Comparison of ENCODE assay signal across 23 mouse cellular contexts in genomic region chr7:101458278-101458781, GRCm38 (mm10). TPM values are rescaled to one million over a fixed set of nuclear protein-coding genes. Genes with fewer than 3 reads are reported as not detected.
DNase-seq lines count a peak whose midpoint lies in the region; ATAC-seq and TF ChIP-seq lines count a peak whose summit lies in the region.
"Had no signal": no experiment of that assay in that cellular context is flagged by ENCODE, and none has a peak within 500 bp of the region (broad histone marks: within the 10 kb centered on the region; RNA-seq: fewer than 3 reads in every experiment).

No protein-coding gene starts in this region.

- H3K9me3 ChIP-seq in heart, embryonic 16.5 days (replicated peaks; ENCODE audit: control insufficient read depth, low read length): no peaks in the 10 kb centered on the region
- no peaks in the 10 kb centered on the region for H3K9me3 ChIP-seq in midbrain, embryonic 10.5 days (replicated peaks)
- H3K9me3 ChIP-seq: forebrain, embryonic 13.5 days; heart, embryonic 12.5 days; limb, embryonic 13.5 days; midbrain, embryonic 13.5 days had no signal

- H3K9ac ChIP-seq in heart, embryonic 16.5 days (ENCODE audit: low read length): 0 out of 2 replicates have a peak overlapping the region, but pooled peaks have one; percentile 4
- H3K9ac ChIP-seq: forebrain, embryonic 13.5 days; heart, embryonic 12.5 days; limb, embryonic 13.5 days; midbrain, embryonic 13.5 days had no signal

- H3K4me2 ChIP-seq in heart, embryonic 16.5 days (ENCODE audit: low read depth, low read length): no peak overlapping the region
- H3K4me2 ChIP-seq: forebrain, embryonic 13.5 days; heart, embryonic 12.5 days; limb, embryonic 13.5 days; midbrain, embryonic 13.5 days had no signal

- H3K36me3 ChIP-seq in heart, embryonic 16.5 days (ENCODE audit: control insufficient read depth, insufficient read depth): no peaks in the 10 kb centered on the region
- no peaks in the 10 kb centered on the region for H3K36me3 ChIP-seq in midbrain, embryonic 10.5 days
- H3K36me3 ChIP-seq: heart, embryonic 12.5 days; limb, embryonic 13.5 days; midbrain, embryonic 13.5 days had no signal

- 68% methylated on average over 4 of the region's 4 CpGs for WGBS in heart, embryonic 16.5 days
- 71% methylated on average over 4 of the region's 4 CpGs for WGBS in bone marrow, adult 2 months
- 70% methylated on average over 4 of the region's 4 CpGs for WGBS in midbrain, embryonic 10.5 days

- intact Hi-C loops in heart, postnatal 25 days (cut with DNase I): no loop called here
- intact Hi-C loops in left cerebral cortex, adult 2 months (cut with DNase I): no loop called here
- intact Hi-C loops in left cerebral cortex, postnatal 10 days (cut with DNase I): no loop called here

- no peak for TF ChIP-seq CTCF in left cerebral cortex, adult 2 months (IDR thresholded peaks at IDR 0.05)
- TF ChIP-seq CTCF in bone marrow, adult 2 months (IDR thresholded peaks at IDR 0.05; ENCODE audit: control insufficient read depth, insufficient read depth, low read length): no peak
- no peak for TF ChIP-seq CTCF in cortical plate, adult 2 months (IDR thresholded peaks at IDR 0.05; ENCODE audit: extremely low read depth, insufficient read depth, low read length)

- peak overlapping the region; percentile 7; the same call in 1 of the 2 replicates for H3K27ac ChIP-seq in heart, embryonic 16.5 days (ENCODE audit: low read length)
- H3K27ac ChIP-seq in left cerebral cortex, adult 2 months: peak overlapping the region; percentile 90
- peak overlapping the region; percentile 18 for H3K27ac ChIP-seq in bone marrow, adult 2 months (ENCODE audit: control insufficient read depth, insufficient read depth, low read depth, low read length, poor library complexity)
- peak overlapping the region; percentile 52 for H3K27ac ChIP-seq in cortical plate, adult 2 months (ENCODE audit: insufficient read depth, low read length)
- H3K27ac ChIP-seq in midbrain, embryonic 10.5 days (replicated peaks): no peak overlapping the region
- H3K27ac ChIP-seq: forebrain, embryonic 13.5 days; limb, embryonic 13.5 days; midbrain, embryonic 13.5 days had no signal

- TF ChIP-seq POLR2A in bone marrow, adult 2 months (IDR thresholded peaks at IDR 0.05; ENCODE audit: borderline replicate concordance, control insufficient read depth, low read depth, low read length): no peak
- no peak for TF ChIP-seq POLR2A in cortical plate, adult 2 months (IDR thresholded peaks at IDR 0.05; ENCODE audit: extremely low read depth, insufficient read depth, low read length)

- peaks cover 3% of the 10 kb centered on the region; the same call in 1 of the 2 replicates for H3K27me3 ChIP-seq in heart, embryonic 16.5 days (ENCODE audit: control insufficient read depth, insufficient read depth, low read length)
- peaks cover 41% of the 10 kb centered on the region for H3K27me3 ChIP-seq in midbrain, embryonic 10.5 days (ENCODE audit: low read depth, poor library complexity, severe bottlenecking)
- H3K27me3 ChIP-seq: Patski had no signal

- H3K4me3 ChIP-seq in heart, embryonic 16.5 days (ENCODE audit: low read length): no peak overlapping the region
- 0 out of 2 replicates have a peak overlapping the region, but pooled peaks have one; percentile 17 for H3K4me3 ChIP-seq in left cerebral cortex, adult 2 months
- H3K4me3 ChIP-seq in bone marrow, adult 2 months (replicated peaks; ENCODE audit: control insufficient read depth, low read depth, low read length): no peak overlapping the region
- H3K4me3 ChIP-seq in cortical plate, adult 2 months (ENCODE audit: insufficient read depth, low read length): no peak overlapping the region
- no peak overlapping the region for H3K4me3 ChIP-seq in midbrain, embryonic 10.5 days
- H3K4me3 ChIP-seq: erythroblast, embryonic 14.5 days; forebrain, embryonic 13.5 days; heart, embryonic 12.5 days; limb, embryonic 13.5 days; midbrain, embryonic 13.5 days had no signal

- peaks cover 42% of the 10 kb centered on the region for H3K4me1 ChIP-seq in heart, embryonic 16.5 days (ENCODE audit: control insufficient read depth, insufficient read depth, low read length)
- H3K4me1 ChIP-seq in bone marrow, adult 2 months (ENCODE audit: control insufficient read depth, insufficient read depth, low read length): peaks cover 36% of the 10 kb centered on the region
- peaks cover 38% of the 10 kb centered on the region for H3K4me1 ChIP-seq in cortical plate, adult 2 months (ENCODE audit: control insufficient read depth, insufficient read depth, low read length)
- peaks cover 42% of the 10 kb centered on the region for H3K4me1 ChIP-seq in midbrain, embryonic 10.5 days
- H3K4me1 ChIP-seq: limb, embryonic 13.5 days had no signal

- DNase-seq in heart, postnatal 25 days (ENCODE audit: low spot score): no peak
- DNase-seq in left cerebral cortex, adult 2 months (ENCODE audit: extremely low spot score in 1 of 2, low spot score in 2 of 2): no peak
- no peak for DNase-seq in left cerebral cortex, postnatal 10 days (ENCODE audit: extremely low spot score in 1 of 2, low spot score in 2 of 2)
- no peak for DNase-seq in midbrain, embryonic 10.5 days (ENCODE audit: low spot score)
- DNase-seq: adrenal gland, postnatal 25 days; cerebellum, adult 8-10 months; gastrocnemius, postnatal 36 days; kidney, adult 18-20 months had no signal

- no peak for ATAC-seq in heart, embryonic 16.5 days (replicated peaks; ENCODE audit: extremely low read depth, insufficient read depth, low FRiP score)
- ATAC-seq: forebrain, embryonic 13.5 days; hindbrain, embryonic 16.5 days; midbrain, embryonic 13.5 days; Patski had no signal

RNA-seq across cellular contexts. Expression of gene Pde2a, which starts 36.8 kb away (rescaled TPM):
- 12.7 and 21.1 TPM in 2 replicates for polyA plus RNA-seq in heart, embryonic 16.5 days (2015; fragmentation: Nextera tagmentation; extraction: Ambion mirVana)
- 10 to 100 TPM; 63.6 to 65.9 TPM for total RNA-seq in heart, postnatal 25 days (2021)
- total RNA-seq in left cerebral cortex, adult 2 months (2021): 100 to 1,000 TPM; 372 to 375 TPM
- total RNA-seq in left cerebral cortex, postnatal 10 days (2021): 100 to 1,000 TPM; 294 to 295 TPM
- 33.2 and 37.8 TPM in 2 replicates for polyA plus RNA-seq in bone marrow, adult 2 months (2011; ENCODE audit: insufficient read depth, insufficient read length, low replicate concordance, missing spikeins)
- 223 and 236 TPM in 2 replicates for polyA plus RNA-seq in cortical plate, adult 2 months (2012; rRNA removed)
- polyA plus RNA-seq in midbrain, embryonic 10.5 days (2016; fragmentation: Nextera tagmentation; extraction: Ambion mirVana): 11.9 and 13.4 TPM in 2 replicates

RNA-seq across cellular contexts. Expression of gene Gm45837, which starts 47.6 kb away (rescaled TPM):
- 2.0 and 7.8 TPM in 2 replicates for polyA plus RNA-seq in heart, embryonic 16.5 days (2015; fragmentation: Nextera tagmentation; extraction: Ambion mirVana)
- not detected for total RNA-seq in heart, postnatal 25 days (2021)
- 1 to 10 TPM; 1.6 to 3.4 TPM for total RNA-seq in left cerebral cortex, adult 2 months (2021)
- 1 to 10 TPM; 1.1 to 1.8 TPM for total RNA-seq in left cerebral cortex, postnatal 10 days (2021)
- polyA plus RNA-seq in bone marrow, adult 2 months (2011; ENCODE audit: insufficient read depth, insufficient read length, low replicate concordance, missing spikeins): 5.7 and 43.8 TPM in 2 replicates
- 0.56 and 0.59 TPM in 2 replicates for polyA plus RNA-seq in cortical plate, adult 2 months (2012; rRNA removed)
- polyA plus RNA-seq in midbrain, embryonic 10.5 days (2016; fragmentation: Nextera tagmentation; extraction: Ambion mirVana): 3.0 TPM in 1 of 2 replicates, not detected in the other
- total RNA-seq: ES-E14; layer of hippocampus, postnatal 14 days; left cerebral cortex, postnatal 14 days; megakaryocyte progenitor cell, adult 5-6 weeks had no signal
- polyA plus RNA-seq: erythroblast, embryonic 14.5 days; forebrain, embryonic 13.5 days; midbrain, embryonic 13.5 days; neural tube, embryonic 14.5 days had no signal
